Mouse (Mus musculus) cerebellum, adult (tissue): ENCODE data around the gene Gatc.

ENCODE experiments used
- ATAC-seq: cut with Nextera tagmentation; 2 replicates; pipeline ENCODE4 v1.9.2; 2017; ENCODE audit warnings: mild to moderate bottlenecking, moderate library complexity, mixed read lengths; ENCODE audit not compliant: insufficient number of reproducible peaks, low FRiP score, low TSS enrichment

Gatc gene

GRCm38 (mm10) chr5:115294173-115294572 is 46.8 kb downstream of the Gatc start:
- ATAC-seq: no peak

DNA sequence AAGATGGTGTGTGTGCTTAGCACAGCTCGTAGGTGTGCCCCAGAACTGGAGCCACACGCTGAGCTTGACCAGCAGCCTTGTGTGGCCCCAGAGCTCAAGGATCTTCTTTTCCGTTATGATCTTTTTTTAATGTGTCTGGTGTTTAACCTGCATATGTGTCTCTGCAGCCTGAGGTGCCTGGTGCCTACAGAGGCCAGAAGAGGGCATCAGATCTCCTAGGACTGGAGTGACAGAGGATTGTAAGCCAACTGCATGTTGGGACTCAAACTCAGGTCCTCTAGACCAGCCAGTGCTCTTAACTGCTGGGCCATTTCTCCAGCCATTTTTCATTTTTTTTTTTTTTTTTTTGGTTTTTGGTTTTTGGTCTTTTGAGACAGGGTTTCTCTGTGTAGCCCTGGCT is 56.2 kb downstream of the Gatc start:
- no peak for ATAC-seq
